Mouse (Mus musculus) urinary bladder, postnatal 25 days (tissue): ENCODE data around the gene Brpf3.

Source experiments
- DNase-seq: peaks from one replicate; pipeline ENCODE4 v3.0.0; 2022; ENCODE audit warnings: low spot score

The Brpf3 gene

DNA sequence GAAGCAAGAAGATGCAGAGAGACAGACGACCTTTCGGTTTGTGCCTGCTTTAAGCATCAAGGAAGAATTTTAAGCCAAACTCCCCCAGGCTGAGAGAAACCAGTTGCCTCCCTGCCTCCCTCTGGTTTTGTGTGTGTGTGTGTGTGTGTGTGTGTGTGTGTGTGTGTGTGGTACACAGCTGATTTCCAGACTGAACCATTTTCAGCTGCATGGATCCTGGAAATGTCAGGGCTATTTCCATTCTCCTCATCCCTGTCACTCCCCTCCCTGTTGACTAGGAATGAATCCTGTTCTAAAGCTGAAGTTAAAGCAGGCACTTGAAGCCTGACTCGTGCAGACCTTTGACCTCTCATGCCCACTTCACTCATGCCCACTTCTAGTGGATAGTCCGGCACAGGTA, 73.3 kb downstream of the Brpf3 start:
- DNase-seq, result no peak

DNA sequence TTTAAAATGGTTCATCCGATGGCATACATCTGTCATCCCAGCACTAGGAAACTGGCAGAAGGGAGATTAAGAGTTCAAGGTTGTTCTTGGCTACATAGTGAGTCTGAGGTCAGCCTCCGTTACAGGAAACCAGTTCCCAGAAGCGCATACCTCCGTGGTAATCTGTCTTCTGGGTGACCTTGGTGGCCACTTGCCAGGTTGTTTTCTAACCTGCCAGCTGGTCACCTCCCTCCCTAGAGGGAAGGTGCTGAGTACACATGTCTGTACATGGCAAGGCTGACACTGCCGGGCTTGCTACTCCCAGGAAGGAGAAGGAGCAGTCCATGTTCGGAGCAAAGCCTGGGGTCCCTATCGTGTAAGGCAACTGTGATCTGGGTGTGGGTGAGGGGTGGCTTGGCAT, 73.9 kb downstream of the Brpf3 start:
- DNase-seq, result no peak

DNA sequence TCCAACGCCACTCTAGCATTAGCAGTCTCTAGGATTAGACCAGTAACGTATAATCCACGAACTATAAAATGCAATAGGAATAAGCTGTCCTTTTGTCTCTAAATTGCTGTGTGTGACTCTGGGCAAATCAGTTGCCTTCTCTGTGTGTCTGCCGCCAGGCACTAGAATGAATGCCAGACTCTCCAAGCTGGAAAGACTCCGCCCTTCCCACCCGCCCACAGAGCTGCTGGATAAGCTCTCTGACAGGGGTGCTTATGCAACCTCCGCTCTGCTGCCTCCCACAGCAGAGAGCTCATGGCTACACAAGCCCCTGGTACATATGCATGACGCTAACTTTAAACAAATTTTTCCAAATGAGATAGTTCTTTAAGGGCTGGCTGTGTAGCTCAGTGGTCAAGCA, 74.4 kb downstream of the Brpf3 start:
- DNase-seq, result peak; percentile 20

DNA sequence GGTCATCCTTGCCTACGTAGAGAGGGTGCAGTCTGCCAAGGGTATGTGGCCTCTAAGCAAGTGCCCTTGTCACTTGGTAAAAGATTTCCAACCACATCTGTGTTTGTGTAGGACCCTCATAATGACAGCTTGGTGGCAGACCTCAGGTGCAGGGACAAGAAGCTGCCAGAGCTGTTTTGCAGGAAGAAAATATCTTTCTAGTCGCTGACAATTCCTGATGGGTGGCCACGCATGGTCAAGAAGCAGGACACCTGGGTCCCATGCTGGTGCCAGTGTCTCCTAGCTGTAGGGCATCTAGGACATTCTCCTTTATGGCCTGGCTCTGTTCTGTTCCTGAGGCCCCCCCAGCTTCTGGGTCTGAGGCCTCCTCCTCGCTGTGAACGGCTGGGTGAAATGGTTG, 75.4 kb downstream of the Brpf3 start:
- DNase-seq, result no peak

DNA sequence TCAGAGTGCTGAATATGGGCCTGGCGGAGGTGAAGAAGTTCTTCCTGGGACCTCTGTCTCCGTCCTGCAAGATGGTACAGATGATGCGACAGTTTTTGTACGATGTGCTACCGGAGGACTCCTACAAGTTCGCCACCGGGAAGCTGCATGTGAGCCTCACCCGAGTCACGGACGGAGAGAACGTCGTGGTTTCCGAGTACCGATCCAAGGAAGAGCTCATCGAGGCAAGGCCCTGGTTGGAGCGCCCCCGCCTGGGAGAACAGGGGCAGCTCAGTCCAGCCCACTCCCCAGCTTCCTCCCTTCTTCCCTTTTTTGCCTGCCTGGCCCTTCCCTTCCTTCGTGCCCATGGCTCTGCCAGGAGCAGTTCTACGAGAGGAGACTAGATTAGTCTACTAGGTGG, 75.9 kb downstream of the Brpf3 start:
- DNase-seq, result no peak

DNA sequence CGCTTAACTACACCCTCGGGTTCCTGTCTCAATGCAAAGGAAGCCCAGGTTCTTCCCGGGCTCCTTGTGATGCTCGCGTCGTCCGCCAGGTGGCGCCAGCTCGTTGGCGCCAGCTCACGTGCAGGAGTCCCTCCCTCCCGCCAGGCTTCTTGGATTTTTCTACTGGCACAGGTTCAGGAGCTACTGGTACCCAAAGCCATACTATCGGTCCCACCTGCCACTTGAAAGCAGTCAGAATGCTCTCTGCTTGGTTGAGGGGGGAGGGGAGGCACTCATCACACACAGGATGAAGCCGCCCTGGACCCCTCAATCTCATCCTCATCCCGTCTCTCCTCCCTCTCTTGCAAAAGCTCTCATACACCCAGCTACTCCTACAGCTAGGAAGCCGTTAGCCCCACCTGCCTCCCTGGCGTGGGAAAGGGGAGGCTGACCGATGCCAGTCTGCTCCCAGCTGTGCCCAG, 79.1 kb downstream of the Brpf3 start:
- peak; percentile 75 for DNase-seq

DNA sequence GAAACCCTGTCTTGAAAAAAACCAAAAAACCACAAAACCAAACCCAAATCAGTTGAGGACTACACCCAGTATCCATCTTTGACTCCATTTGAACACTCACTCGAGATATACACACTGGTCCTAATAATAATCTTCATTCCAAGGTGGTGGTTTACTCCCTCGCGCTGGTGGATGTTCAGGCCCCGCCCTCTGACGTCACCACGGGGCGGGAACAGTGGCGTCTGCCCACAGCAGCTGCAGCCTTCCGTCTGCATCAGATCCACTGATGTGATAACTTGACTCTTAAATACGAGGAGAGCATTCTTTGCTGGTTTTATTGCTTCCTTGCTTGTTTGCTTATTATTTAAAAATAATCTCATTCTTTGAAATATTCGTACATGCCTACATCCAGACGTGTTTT, 81.4 kb downstream of the Brpf3 start:
- peak; percentile 68 for DNase-seq

DNA sequence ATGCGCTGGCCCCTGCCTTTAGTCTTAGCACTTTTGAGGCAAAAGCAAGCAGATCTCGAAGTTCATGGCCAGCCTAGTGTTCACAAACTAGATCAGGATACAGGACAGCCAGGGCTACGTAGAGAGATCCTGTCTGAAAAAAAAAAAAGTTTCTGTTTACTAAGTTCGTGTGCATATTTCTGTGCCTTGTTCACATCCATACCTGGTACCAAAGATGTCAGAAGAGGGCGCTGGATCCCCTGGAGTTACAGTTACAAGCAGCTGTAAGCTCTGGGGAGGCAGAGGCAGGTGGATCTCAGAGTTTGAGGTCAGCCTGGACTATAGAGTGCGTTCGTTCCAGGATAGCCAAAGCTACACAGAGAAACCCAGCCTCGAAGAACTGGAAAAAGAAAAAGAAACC, 81.9 kb downstream of the Brpf3 start:
- DNase-seq, result no peak

DNA sequence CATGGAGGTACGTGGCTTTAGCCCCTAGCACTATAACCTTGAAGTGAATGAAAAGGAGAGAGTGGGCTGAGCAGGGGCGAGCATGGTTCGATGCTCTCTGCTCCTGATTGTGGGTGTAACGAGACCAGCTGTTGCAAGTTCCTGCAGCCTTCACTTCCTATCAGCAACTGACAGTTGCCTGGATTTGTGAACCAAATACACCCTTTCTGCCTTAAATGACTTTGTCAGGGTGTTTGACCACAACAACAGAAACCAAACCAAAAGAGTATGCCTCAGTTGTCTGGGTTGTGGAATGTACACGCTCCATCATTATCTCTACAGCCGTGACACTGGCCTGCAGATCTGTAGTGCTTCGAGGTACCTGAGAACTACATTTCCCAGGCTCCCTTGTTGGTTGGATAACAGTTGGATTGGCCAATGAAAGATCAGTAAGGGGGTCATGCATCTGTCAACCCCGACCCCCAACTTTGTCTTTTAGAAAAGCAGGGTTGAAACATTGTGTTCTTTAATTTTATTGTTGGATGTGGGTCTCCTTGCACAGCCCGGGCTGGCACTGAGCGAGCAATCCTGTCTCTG, 83.1 kb downstream of the Brpf3 start:
- no peak for DNase-seq

DNA sequence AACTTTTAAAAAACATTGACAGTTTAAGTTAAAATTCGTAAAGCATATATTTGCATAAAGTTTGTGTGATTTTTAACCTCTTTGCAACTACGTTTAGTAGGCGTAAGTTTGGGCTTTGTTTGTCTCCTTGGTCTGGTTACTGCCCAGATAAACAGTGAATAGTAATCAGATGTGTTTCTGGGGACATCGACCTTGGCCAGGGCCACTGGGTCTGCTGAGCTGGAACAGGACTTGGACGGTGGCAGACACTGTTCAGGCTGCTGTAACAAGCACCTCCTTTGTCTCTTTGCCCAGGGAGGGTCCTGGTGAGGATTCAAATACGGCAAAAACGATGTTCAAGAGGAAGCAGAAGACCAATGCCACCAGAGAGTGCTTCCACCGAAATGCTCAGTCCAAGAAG, 84.3 kb downstream of the Brpf3 start:
- DNase-seq, result no peak

DNA sequence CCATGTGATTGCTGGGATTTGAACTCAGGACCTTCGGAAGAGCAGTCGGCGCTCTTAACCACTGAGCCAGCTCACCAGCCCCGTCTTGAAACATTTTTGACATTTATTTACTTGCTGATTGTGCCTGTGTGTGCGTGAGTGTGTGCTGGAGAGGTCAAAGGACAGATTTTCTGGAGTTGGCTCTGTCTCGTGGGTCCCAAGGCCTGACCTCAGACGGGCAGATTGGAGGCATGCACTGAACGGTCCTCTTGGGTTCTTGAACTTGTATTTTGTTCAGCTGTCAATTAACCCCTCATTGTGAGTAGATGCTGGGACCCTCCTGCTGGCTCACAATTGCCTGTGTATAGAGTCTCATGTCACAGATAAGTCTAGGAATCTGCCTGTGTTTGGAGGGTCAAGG, 85.4 kb downstream of the Brpf3 start:
- DNase-seq, result no peak
